Mouse (Mus musculus): ENCODE results near the gene Setd5. TPM values are rescaled to one million over a fixed set of nuclear protein-coding genes. Genes with fewer than 3 reads are reported as not detected.
A peak's percentile ranks its signal among the peaks of the same experiment; 100 is the strongest.

Gene Setd5
- polyA plus RNA-seq, 1 experiment from 2014 or later = 17.1 TPM

- H3K27ac ChIP-seq (replicated peaks) = no peak overlapping the region
- no peak overlapping the region for H3K9ac ChIP-seq
- no peaks in the 10 kb centered on the region for H3K9me3 ChIP-seq (replicated peaks)
- H3K4me2 ChIP-seq = 0 out of 2 replicates have a peak overlapping the region, but pooled peaks have one; percentile 58
- peak overlapping the region; percentile 37; the same call in 1 of the 2 replicates for H3K4me3 ChIP-seq (replicated peaks)
- no peak for ATAC-seq (ENCODE audit: insufficient read depth)
- H3K4me1 ChIP-seq (replicated peaks) = 0 out of 2 replicates have a peak, but pooled peaks cover 6% of the 10 kb centered on the region
- 5% methylated on average over 5 of the region's 5 CpGs for WGBS (ENCODE audit: insufficient replicate concordance)
- peaks cover 50% of the 10 kb centered on the region for H3K27me3 ChIP-seq
- no peaks in the 10 kb centered on the region for H3K36me3 ChIP-seq (replicated peaks)
These were observed 117.3 kb downstream of the Setd5 start for GRCm38 (mm10) chr6:113194517-113194840.

GRCm38 (mm10) chr6:113194841-113195595, 117.9 kb downstream of the Setd5 start, which contains the start of gene Lhfpl4:
Gene Lhfpl4, minus strand, starts transcription at chr6:113195384.
- no peak within 1 kb of the TSS for H3K27ac ChIP-seq (replicated peaks)
- H3K9me3 ChIP-seq (replicated peaks) = no peaks in the 10 kb centered on the region
- H3K4me1 ChIP-seq (replicated peaks) = 0 out of 2 replicates have a peak, but pooled peaks cover 6% of the 10 kb centered on the region
- 4% methylated on average over 55 of the region's 66 CpGs for WGBS (ENCODE audit: insufficient replicate concordance)
- ATAC-seq (ENCODE audit: insufficient read depth) = no peak
- peak within 1 kb of the TSS; percentile 58 for H3K4me2 ChIP-seq
- peaks cover 50% of the 10 kb centered on the region for H3K27me3 ChIP-seq
- no peak within 1 kb of the TSS for H3K9ac ChIP-seq
- peak within 1 kb of the TSS; percentile 37 for H3K4me3 ChIP-seq (replicated peaks)
- no peaks in the 10 kb centered on the region for H3K36me3 ChIP-seq (replicated peaks)

- H3K4me3 ChIP-seq (replicated peaks) = no peak overlapping the region
- ATAC-seq (ENCODE audit: insufficient read depth) = no peak
- 19% methylated on average over 9 of the region's 9 CpGs for WGBS (ENCODE audit: insufficient replicate concordance)
- H3K27ac ChIP-seq (replicated peaks) = no peak overlapping the region
- peaks cover 50% of the 10 kb centered on the region for H3K27me3 ChIP-seq
- 0 out of 2 replicates have a peak, but pooled peaks cover 6% of the 10 kb centered on the region for H3K4me1 ChIP-seq (replicated peaks)
- no peaks in the 10 kb centered on the region for H3K36me3 ChIP-seq (replicated peaks)
- H3K4me2 ChIP-seq = no peak overlapping the region
- no peak overlapping the region for H3K9ac ChIP-seq
- H3K9me3 ChIP-seq (replicated peaks) = no peaks in the 10 kb centered on the region
These were observed 118.4 kb downstream of the Setd5 start for GRCm38 (mm10) chr6:113195596-113195992.

Other genes starting within 250 kb of the Setd5 start
- gene Srgap3, start 130.1 kb upstream of the Setd5 start, polyA plus RNA-seq (2015; fragmentation: Nextera tagmentation; extraction: Ambion mirVana) = 0.14 and 0.16 TPM in 2 replicates
- 31.7 and 32.1 TPM in 2 replicates for gene Thumpd3, start 31.1 kb upstream of the Setd5 start, polyA plus RNA-seq (2015; fragmentation: Nextera tagmentation; extraction: Ambion mirVana)
- gene Lhfpl4, start 118.0 kb downstream of the Setd5 start, polyA plus RNA-seq (2015; fragmentation: Nextera tagmentation; extraction: Ambion mirVana) = 0.22 and 0.23 TPM in 2 replicates
- 19.3 and 21.7 TPM in 2 replicates for gene Mtmr14, start 160.5 kb downstream of the Setd5 start, polyA plus RNA-seq (2015; fragmentation: Nextera tagmentation; extraction: Ambion mirVana)
- not detected in 2 replicates for gene Cpne9, start 204.9 kb downstream of the Setd5 start, polyA plus RNA-seq (2015; fragmentation: Nextera tagmentation; extraction: Ambion mirVana)
- gene Brpf1, start 229.8 kb downstream of the Setd5 start, polyA plus RNA-seq (2015; fragmentation: Nextera tagmentation; extraction: Ambion mirVana) = 7.8 and 10.3 TPM in 2 replicates
- 5.2 and 5.4 TPM in 2 replicates for gene Ogg1, start 249.6 kb downstream of the Setd5 start, polyA plus RNA-seq (2015; fragmentation: Nextera tagmentation; extraction: Ambion mirVana)